Mouse (Mus musculus) layer of hippocampus, postnatal 10 days (tissue): ENCODE measurements around the gene Tub. TPM values are rescaled to one million over a fixed set of nuclear protein-coding genes. Genes with fewer than 3 reads are reported as not detected.

Experiments
- DNase-seq, 2 experiments: peaks; one replicate each; pipeline ENCODE4 v3.0.0; 2021; ENCODE audit warnings: low spot score in 2 of 2
- total RNA-seq, 2 experiments: library from RNA; stranded (reverse); gene quantifications; 2 replicates each; pipeline ENCODE4 v1.2.3; 2021

Tub gene
- total RNA-seq, 2 experiments from 2014 or later, result 162 to 173 TPM

GRCm38 (mm10) chr7:108972273-108972672 is 22.1 kb downstream of the Tub start:
- peak; percentile 50 to 55 for DNase-seq

DNA sequence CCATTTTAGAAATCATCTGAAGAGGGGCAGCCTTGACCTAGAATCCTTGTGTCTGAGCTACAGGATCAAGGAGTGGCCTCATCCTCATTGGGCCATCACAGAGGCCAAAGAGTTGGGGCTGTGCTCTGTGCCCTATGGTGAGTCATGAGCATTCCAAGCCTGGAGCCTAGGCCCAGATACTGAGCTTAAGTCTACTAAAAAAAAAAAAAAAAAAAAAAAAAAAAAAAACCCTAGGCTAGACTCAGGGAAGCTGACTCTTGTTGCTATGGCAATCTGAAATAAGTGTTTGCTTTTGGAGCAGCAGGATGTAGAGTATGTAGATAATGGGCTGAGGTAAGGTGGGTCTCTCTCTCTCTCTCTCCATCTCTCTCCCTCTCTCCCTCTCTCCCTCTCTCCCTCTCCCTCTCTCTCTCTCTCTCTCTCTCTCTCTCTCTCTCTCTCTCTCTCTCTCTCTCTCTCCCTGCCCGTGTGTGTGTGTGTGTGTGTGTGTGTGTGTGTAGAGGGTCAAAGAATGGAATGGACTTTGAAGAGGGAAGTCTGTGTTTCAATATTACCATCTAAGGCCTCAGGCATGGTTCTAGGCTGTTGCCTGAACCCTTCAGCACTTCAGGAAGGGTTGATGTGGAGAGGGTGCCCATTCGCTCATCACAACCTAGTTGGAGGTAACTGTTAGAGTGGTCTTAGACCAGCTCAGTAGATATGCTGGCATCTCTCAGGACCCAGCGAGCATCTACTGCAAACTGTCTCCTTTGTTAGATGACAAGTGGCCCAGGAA is 36.0 kb downstream of the Tub start:
- DNase-seq, result no peak

DNA sequence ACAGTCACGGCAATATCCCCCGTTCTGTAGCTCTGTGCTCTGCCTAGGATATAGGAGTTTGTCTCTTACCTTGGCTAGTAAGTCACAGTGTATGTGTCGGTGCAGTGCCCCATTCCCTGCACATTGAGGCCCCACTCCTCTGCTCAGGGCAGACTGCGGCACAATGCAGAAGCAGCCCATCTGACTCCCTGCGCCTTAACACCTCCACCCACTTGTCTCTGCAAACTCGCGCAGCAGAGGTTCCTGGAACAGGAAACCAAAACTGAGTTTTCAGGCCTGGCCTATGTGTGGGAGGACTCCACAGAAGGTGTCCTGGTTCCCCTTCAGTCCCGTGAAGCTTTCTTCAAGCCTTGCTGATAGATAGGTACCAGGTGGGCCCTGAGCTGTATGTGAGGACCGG is 41.1 kb downstream of the Tub start:
- DNase-seq, result no peak

GRCm38 (mm10) chr7:108993230-108993629 is 43.1 kb downstream of the Tub start:
- DNase-seq, result no peak

- DNase-seq, result no peak
Observed at GRCm38 (mm10) chr7:108993881-108994291, 43.7 kb downstream of the Tub start.

DNA sequence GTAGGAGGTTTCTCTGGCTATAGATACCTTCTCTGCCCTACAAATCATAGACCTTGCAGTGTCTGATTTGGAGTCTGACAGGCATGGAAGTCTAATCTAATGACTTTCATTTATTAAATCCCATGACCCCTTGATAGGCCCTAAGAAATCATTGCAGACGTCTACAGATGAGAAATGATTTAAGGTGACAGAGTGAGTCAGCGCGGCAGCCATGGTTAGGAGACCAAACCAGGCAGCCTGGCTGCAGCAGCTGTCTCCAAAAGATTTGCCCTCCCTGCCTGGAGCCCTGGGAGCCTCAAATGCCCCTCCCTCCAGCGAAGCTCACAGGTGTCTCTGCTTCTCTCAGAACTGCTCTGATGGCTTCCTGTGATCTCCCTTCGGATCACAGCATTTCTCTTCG is 46.0 kb downstream of the Tub start:
- no peak for DNase-seq

DNA sequence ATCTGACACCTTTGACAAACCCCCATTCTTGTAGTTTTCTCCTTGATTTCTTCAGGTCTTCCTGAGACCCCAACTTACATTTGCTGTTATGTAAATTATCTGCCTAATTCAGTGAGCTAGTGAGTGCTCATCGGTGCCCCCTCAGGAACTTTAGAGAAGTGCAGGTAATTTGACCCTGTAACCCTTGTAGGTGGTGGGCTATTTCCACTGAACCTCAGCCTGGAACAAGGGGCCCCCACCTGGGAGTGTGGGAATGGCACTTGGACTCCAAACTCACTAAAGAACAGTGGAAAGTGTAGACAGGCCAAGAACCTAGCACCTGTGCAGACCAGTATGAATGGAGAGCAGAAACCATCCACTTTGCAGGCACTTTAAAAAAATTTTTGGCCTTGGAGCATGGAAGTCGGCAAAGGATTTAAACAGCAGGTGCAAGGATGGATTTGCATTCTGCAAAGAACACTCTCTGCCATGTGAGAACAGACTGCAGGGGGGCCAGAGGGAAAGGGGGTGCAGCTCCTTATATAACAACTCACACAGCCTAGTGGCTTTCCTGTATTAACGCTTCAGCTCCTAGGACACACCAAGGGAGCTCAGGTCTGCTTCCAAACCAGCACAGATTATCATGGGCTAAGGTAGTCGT is 50.3 kb downstream of the Tub start:
- no peak for DNase-seq

GRCm38 (mm10) chr7:109001971-109002370 is 51.8 kb downstream of the Tub start:
- no peak for DNase-seq

- no peak for DNase-seq
Observed at GRCm38 (mm10) chr7:109003653-109004052, 53.5 kb downstream of the Tub start.

DNA sequence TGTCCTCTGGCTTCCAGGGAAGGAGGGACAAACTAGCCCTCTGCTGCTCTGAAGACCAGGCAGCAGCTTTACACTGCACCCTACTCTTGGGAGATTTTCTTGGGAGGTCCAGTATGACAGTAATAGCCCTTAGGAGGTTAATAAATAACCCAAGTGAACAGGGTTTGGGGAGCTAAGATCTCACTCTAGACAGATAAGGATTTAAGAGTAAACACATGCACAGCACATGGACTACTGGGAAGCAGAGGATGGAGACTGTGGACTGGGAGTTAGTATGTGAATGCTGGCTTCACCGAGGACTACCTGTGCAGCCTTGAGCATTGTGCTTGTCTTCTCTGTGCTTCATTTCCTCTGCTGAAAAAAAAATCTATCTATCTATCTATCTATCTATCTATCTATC is 59.1 kb downstream of the Tub start:
- no peak for DNase-seq

- peak; percentile 60 to 76 for DNase-seq
Observed at GRCm38 (mm10) chr7:109010720-109011595, 60.8 kb downstream of the Tub start.

DNA sequence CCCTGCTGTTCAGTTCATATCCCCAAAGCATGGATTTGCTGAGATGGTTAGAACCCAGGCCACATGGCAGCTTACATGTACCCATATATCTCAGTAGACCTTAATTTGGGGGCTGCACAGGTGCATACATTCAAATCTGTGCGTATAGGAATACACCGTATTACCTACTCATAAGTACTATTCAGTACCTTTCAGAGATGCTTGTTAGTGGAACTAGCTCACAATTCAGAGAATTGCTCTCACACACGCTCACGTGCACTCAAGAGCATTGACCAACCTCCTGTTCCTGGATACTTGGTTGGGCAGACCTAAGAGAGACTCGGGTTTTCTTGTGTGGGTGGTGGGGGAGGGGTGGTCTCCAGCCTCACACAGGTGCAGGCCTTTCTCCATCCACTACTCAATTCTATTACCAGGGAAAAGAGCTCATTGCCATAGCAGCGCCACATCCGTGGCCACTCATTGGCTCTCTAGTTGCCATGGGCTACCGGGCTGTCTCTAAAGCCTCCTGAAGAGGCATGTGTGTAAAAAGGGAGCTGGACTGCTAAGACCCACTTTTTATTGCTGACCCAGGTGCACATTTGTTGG is 61.5 kb downstream of the Tub start:
- DNase-seq, result peak; percentile 56 to 61

GRCm38 (mm10) chr7:109012575-109012974 is 62.4 kb downstream of the Tub start:
- DNase-seq, result no peak

- DNase-seq, result peak; percentile 48 to 63
Observed at GRCm38 (mm10) chr7:109012998-109013625, 63.0 kb downstream of the Tub start.

- no peak for DNase-seq
Observed at GRCm38 (mm10) chr7:109014851-109015250, 64.7 kb downstream of the Tub start.

GRCm38 (mm10) chr7:109016378-109016923 is 66.3 kb downstream of the Tub start:
- no peak for DNase-seq

DNA sequence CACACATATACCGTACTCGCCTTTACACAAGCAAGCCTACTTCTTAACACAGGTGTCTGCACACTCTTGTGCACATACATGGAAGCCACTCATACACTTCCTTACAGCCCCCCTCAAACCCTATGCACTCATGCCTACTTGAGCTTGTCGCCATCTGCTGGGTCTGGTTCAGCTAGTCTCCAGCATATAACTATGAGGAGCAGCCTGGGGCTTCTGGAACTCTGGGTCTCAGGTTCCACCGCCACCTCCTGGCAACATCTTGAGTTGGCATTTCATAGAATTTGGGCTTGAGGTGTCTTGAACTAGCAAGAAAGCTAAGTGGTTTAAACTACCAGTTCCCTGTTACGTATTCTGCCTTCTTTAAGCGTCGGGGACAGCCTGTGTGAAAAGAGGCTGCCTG is 69.1 kb downstream of the Tub start:
- DNase-seq, result no peak

DNA sequence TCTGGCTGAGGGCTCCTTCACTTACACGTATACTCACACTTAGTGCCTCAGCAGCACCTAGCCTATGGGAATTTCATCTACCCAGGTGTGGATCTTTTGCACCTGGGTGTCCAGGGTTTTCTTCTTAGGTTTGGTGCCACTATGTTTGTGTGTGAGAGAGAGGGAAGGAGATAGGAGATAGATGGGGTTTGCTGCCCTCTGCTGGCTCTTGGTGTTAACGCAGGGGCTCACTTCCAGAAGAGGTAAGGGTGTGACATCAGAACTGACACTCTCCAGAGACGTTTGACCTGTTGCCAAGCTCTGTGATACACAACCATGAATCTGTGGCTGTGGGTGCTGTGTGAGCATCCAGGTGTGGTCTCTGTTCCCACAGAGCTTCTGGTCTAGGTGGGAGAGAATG is 71.3 kb downstream of the Tub start:
- DNase-seq, result peak; percentile 73 to 80

DNA sequence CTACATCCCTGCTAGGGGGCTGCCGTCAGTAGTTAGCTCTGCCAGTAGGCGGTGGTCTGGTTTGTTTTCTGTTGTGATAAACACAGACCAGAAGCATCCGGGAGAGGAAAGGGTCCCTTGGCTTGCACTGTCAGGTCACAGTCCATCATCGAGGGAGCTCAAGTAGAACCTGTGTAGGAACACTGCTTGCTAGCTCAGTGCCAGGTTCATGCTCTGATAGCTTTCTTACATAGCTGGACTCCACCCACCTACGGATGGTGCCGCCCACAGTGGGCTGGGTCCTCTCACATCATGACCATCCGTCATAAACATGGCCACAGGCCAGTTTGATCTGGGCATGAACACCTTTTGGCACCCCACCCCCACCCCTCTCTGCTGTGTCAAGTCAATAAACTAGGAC is 75.6 kb downstream of the Tub start:
- no peak for DNase-seq

- no peak for DNase-seq
Observed at GRCm38 (mm10) chr7:109026976-109027375, 76.8 kb downstream of the Tub start.

DNA sequence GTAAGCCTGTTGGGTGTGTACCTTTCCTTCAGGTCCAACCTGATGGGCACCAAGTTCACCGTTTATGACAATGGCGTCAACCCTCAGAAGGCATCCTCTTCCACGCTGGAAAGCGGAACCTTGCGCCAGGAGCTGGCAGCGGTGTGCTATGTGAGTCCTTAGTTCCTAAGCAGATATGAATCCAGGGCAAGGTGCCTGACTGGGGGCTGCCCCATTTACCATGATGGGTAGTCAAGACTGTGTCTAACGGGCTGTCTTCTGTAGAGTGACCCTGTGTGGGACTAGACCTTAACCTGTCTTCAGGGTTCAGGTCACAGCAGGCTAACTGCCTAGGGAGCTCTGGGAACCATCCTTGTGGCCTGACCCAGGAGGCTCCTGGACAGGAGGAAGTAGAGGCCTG is 77.6 kb downstream of the Tub start:
- no peak for DNase-seq
